Mouse (Mus musculus) limb, embryonic 10.5 days (tissue): Measurements from ENCODE around the gene Traf5. TPM values are rescaled to one million over a fixed set of nuclear protein-coding genes. Genes with fewer than 3 reads are reported as not detected.

ENCODE experiments used
- DNase-seq: peaks from one replicate; pipeline ENCODE4 v3.0.0-alpha.2; 2017; ENCODE audit warnings: low spot score
- H3K27ac ChIP-seq: fragments of 300-500 bp; sonication (generic); 2 replicates; pipeline ENCODE4 v1.5.1; 2016; ENCODE audit warnings: mild to moderate bottlenecking
- H3K27me3 ChIP-seq: fragments of 300-500 bp; sonication (generic); 2 replicates; pipeline ENCODE4 v1.6.1; 2016; ENCODE audit warnings: low read depth, mild to moderate bottlenecking; ENCODE audit not compliant: poor library complexity, severe bottlenecking
- H3K36me3 ChIP-seq: fragments of 300-500 bp; sonication (generic); 2 replicates; pipeline ENCODE4 v1.6.1; 2016; ENCODE audit warnings: mild to moderate bottlenecking, moderate library complexity
- H3K4me1 ChIP-seq: fragments of 300-500 bp; sonication (generic); 2 replicates; pipeline ENCODE4 v1.6.1; 2016
- H3K4me3 ChIP-seq: fragments of 300-500 bp; sonication (generic); 2 replicates; pipeline ENCODE4 v1.5.1; 2016; ENCODE audit warnings: mild to moderate bottlenecking, moderate library complexity
- H3K9me3 ChIP-seq: fragments of 300-500 bp; sonication (generic); replicated peaks from 2 replicates; pipeline ENCODE4 v1.6.1; 2016; ENCODE audit warnings: mild to moderate bottlenecking
- WGBS: fragments of 180-500 bp; shearing (Covaris S2); methylation state at CpG from one replicate; pipeline ENCODE4 v1.1.7; 2016; 5-methylcytosine and 5-hydroxymethylcytosine counted together
- polyA plus RNA-seq: library from polyadenylated mRNA; unstranded; fragments of >200 nt; fragmentation: Nextera tagmentation; extraction: Ambion mirVana; gene quantifications from 2 replicates; pipeline ENCODE4 v1.2.1, GENCODE M21; 2016

The Traf5 gene
- polyA plus RNA-seq, 1 experiment from 2014 or later: 4.3 TPM

- Histone ChIP-seq H3K36me3 (no peaks in the 10 kb centered on the region), H3K27ac (no peak overlapping the region), H3K27me3 (no peaks in the 10 kb centered on the region), H3K4me3 (no peak overlapping the region), H3K9me3 (no peaks in the 10 kb centered on the region), H3K4me1 (peaks cover 7% of the 10 kb centered on the region; the same call in 1 of the 2 replicates)
- WGBS: 72% methylated on average over 13 of the region's 13 CpGs
- DNase-seq: no peak
These were observed 117.6 kb downstream of the Traf5 start for GRCm38 (mm10) chr1:191974509-191975405.

GRCm38 (mm10) chr1:191969939-191970338, 122.4 kb downstream of the Traf5 start:
- 73% methylated on average over 5 of the region's 5 CpGs for WGBS
- Histone ChIP-seq H3K27me3 (no peaks in the 10 kb centered on the region), H3K4me1 (0 out of 2 replicates have a peak, but pooled peaks cover 2% of the 10 kb centered on the region), H3K4me3 (no peak overlapping the region), H3K27ac (no peak overlapping the region), H3K36me3 (no peaks in the 10 kb centered on the region), H3K9me3 (no peaks in the 10 kb centered on the region)
- no peak for DNase-seq

- H3K9me3 ChIP-seq: no peaks in the 10 kb centered on the region
- H3K27me3 ChIP-seq: no peaks in the 10 kb centered on the region
- H3K4me3 ChIP-seq: no peak overlapping the region
- H3K27ac ChIP-seq: no peak overlapping the region
- no peaks in the 10 kb centered on the region for H3K36me3 ChIP-seq
- peak; percentile 83 for DNase-seq
- 21% methylated on average over 13 of the region's 13 CpGs for WGBS
- H3K4me1 ChIP-seq: peaks cover 12% of the 10 kb centered on the region
These were observed 127.4 kb downstream of the Traf5 start for GRCm38 (mm10) chr1:191964773-191965481.

- Histone ChIP-seq H3K27me3 (no peaks in the 10 kb centered on the region), H3K36me3 (no peaks in the 10 kb centered on the region), H3K4me3 (no peak overlapping the region), H3K9me3 (no peaks in the 10 kb centered on the region), H3K4me1 (peaks cover 12% of the 10 kb centered on the region), H3K27ac (no peak overlapping the region)
- WGBS: 20% methylated on average over 8 of the region's 8 CpGs
- DNase-seq: peak; percentile 85
These were observed 128.2 kb downstream of the Traf5 start for GRCm38 (mm10) chr1:191963948-191964772.

GRCm38 (mm10) chr1:191963413-191963812, 128.9 kb downstream of the Traf5 start:
- H3K9me3 ChIP-seq: no peaks in the 10 kb centered on the region
- no peak overlapping the region for H3K4me3 ChIP-seq
- peaks cover 12% of the 10 kb centered on the region for H3K4me1 ChIP-seq
- WGBS: 81% methylated on average over 3 of the region's 3 CpGs
- H3K27ac ChIP-seq: no peak overlapping the region
- no peaks in the 10 kb centered on the region for H3K27me3 ChIP-seq
- DNase-seq: no peak
- no peaks in the 10 kb centered on the region for H3K36me3 ChIP-seq

- Histone ChIP-seq H3K27me3 (no peaks in the 10 kb centered on the region), H3K4me3 (no peak overlapping the region), H3K27ac (no peak overlapping the region), H3K36me3 (no peaks in the 10 kb centered on the region), H3K4me1 (peaks cover 19% of the 10 kb centered on the region), H3K9me3 (no peaks in the 10 kb centered on the region)
- 71% methylated on average over 2 of the region's 2 CpGs for WGBS
- DNase-seq: no peak
These were observed 131.4 kb downstream of the Traf5 start for GRCm38 (mm10) chr1:191960946-191961345.

GRCm38 (mm10) chr1:191957321-191957720, 135.0 kb downstream of the Traf5 start:
- peaks cover 10% of the 10 kb centered on the region; the same call in 1 of the 2 replicates for H3K4me1 ChIP-seq
- no peaks in the 10 kb centered on the region for H3K9me3 ChIP-seq
- no peaks in the 10 kb centered on the region for H3K27me3 ChIP-seq
- no peak overlapping the region for H3K4me3 ChIP-seq
- no peak overlapping the region for H3K27ac ChIP-seq
- no peaks in the 10 kb centered on the region for H3K36me3 ChIP-seq
- DNase-seq: no peak
- WGBS: 95% methylated on average over 2 of the region's 3 CpGs

- WGBS: 93% methylated on average over 2 of the region's 2 CpGs
- DNase-seq: no peak
- Histone ChIP-seq H3K4me3 (no peak overlapping the region), H3K27ac (peak overlapping the region; percentile 61; the same call in 1 of the 2 replicates), H3K9me3 (no peaks in the 10 kb centered on the region), H3K4me1 (peaks cover 10% of the 10 kb centered on the region; the same call in 1 of the 2 replicates), H3K27me3 (no peaks in the 10 kb centered on the region), H3K36me3 (no peaks in the 10 kb centered on the region)
These were observed 135.5 kb downstream of the Traf5 start for GRCm38 (mm10) chr1:191956871-191957270.

GRCm38 (mm10) chr1:191956261-191956660, 136.1 kb downstream of the Traf5 start:
- DNase-seq: no peak
- Histone ChIP-seq H3K4me3 (no peak overlapping the region), H3K27ac (peak overlapping the region; percentile 61), H3K4me1 (peaks cover 10% of the 10 kb centered on the region; the same call in 1 of the 2 replicates), H3K36me3 (no peaks in the 10 kb centered on the region), H3K9me3 (no peaks in the 10 kb centered on the region), H3K27me3 (no peaks in the 10 kb centered on the region)
- WGBS: 73% methylated on average over 3 of the region's 3 CpGs

- Histone ChIP-seq H3K27ac (peak overlapping the region; percentile 20; the same call in 1 of the 2 replicates), H3K9me3 (no peaks in the 10 kb centered on the region), H3K27me3 (no peaks in the 10 kb centered on the region), H3K4me3 (no peak overlapping the region), H3K36me3 (no peaks in the 10 kb centered on the region), H3K4me1 (peaks cover 10% of the 10 kb centered on the region; the same call in 1 of the 2 replicates)
- DNase-seq: no peak
- 73% methylated on average over 3 of the region's 3 CpGs for WGBS
These were observed 137.3 kb downstream of the Traf5 start for GRCm38 (mm10) chr1:191955101-191955500.

- H3K27me3 ChIP-seq: no peaks in the 10 kb centered on the region
- H3K27ac ChIP-seq: no peak overlapping the region
- no peak overlapping the region for H3K4me3 ChIP-seq
- WGBS: 93% methylated on average over 11 of the region's 11 CpGs
- DNase-seq: no peak
- H3K4me1 ChIP-seq: peaks cover 10% of the 10 kb centered on the region; the same call in 1 of the 2 replicates
- no peaks in the 10 kb centered on the region for H3K9me3 ChIP-seq
- no peaks in the 10 kb centered on the region for H3K36me3 ChIP-seq
These were observed 139.5 kb downstream of the Traf5 start for GRCm38 (mm10) chr1:191952733-191953335.

- Histone ChIP-seq H3K36me3 (no peaks in the 10 kb centered on the region), H3K27me3 (no peaks in the 10 kb centered on the region), H3K27ac (no peak overlapping the region), H3K4me1 (peaks cover 7% of the 10 kb centered on the region; the same call in 1 of the 2 replicates), H3K4me3 (no peak overlapping the region), H3K9me3 (no peaks in the 10 kb centered on the region)
- WGBS: 73% methylated on average over 2 of the region's 2 CpGs
- DNase-seq: no peak
These were observed 141.7 kb downstream of the Traf5 start for GRCm38 (mm10) chr1:191950611-191951010.
